Mouse (Mus musculus): ENCODE measurements around the gene C1qbp. TPM values are rescaled to one million over a fixed set of nuclear protein-coding genes. Genes with fewer than 3 reads are reported as not detected.

Gene C1qbp
- 231 and 266 TPM in 2 replicates for polyA plus RNA-seq (2015; fragmentation: Nextera tagmentation; extraction: Ambion mirVana)

GRCm38 (mm10) chr11:70982557-70983228, at the start of gene C1qbp:
TSS of gene C1qbp (minus strand) at chr11:70983026.
- WGBS, result under 1% methylated on average over 64 of the region's 64 CpGs
- peak; percentile 95 for ATAC-seq (replicated peaks; ENCODE audit: insufficient number of reproducible peaks, insufficient read depth, low FRiP score, low read depth)
- H3K27ac ChIP-seq, result peak within 1 kb of the TSS; percentile 78
- H3K9ac ChIP-seq, result peak within 1 kb of the TSS; percentile 98
- H3K4me2 ChIP-seq, result peak within 1 kb of the TSS; percentile 73
- H3K36me3 ChIP-seq, result peaks cover 67% of the 10 kb centered on the region
- H3K4me3 ChIP-seq, result peak within 1 kb of the TSS; percentile 100
- no peaks in the 10 kb centered on the region for H3K9me3 ChIP-seq (replicated peaks)
- no peaks in the 10 kb centered on the region for H3K27me3 ChIP-seq
- peaks cover 14% of the 10 kb centered on the region for H3K4me1 ChIP-seq (replicated peaks)

DNA sequence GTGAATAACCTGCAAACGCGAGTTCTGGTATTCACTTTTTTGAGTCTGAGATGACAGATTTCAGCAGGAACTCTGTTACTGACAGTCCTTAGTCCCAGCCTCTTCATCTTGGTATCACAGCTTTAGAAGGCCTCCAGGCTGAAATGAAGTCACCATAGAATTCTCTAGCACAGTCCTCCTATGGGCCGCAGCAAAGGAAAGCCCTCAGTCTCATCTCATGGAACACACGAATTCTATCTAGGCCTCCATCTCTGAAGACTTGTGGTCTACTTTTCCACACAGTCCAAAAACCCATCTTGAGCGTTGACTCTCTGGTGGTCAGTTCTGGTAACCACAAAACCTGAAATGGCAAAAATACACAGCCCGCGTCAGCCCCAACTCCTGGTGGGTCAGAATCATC, 49.2 kb upstream of the C1qbp start:
- Histone ChIP-seq H3K9ac (peak overlapping the region; percentile 53; the same call in 1 of the 2 replicates), H3K4me1 (replicated peaks) (peaks cover 5% of the 10 kb centered on the region; the same call in 1 of the 2 replicates), H3K27me3 (no peaks in the 10 kb centered on the region), H3K4me3 (peak overlapping the region; percentile 60), H3K27ac (no peak overlapping the region), H3K36me3 (peaks cover 10% of the 10 kb centered on the region), H3K9me3 (replicated peaks) (no peaks in the 10 kb centered on the region), H3K4me2 (peak overlapping the region; percentile 91)
- WGBS, result 63% methylated on average over 7 of the region's 7 CpGs
- ATAC-seq (replicated peaks; ENCODE audit: insufficient number of reproducible peaks, insufficient read depth, low FRiP score, low read depth), result no peak

- ATAC-seq (replicated peaks; ENCODE audit: insufficient number of reproducible peaks, insufficient read depth, low FRiP score, low read depth), result no peak
- 78% methylated on average over 3 of the region's 3 CpGs for WGBS
Observed at GRCm38 (mm10) chr11:71029403-71030118, 46.7 kb upstream of the C1qbp start.

GRCm38 (mm10) chr11:71028280-71028679, 45.5 kb upstream of the C1qbp start:
- Histone ChIP-seq H3K9me3 (replicated peaks) (no peaks in the 10 kb centered on the region), H3K4me1 (replicated peaks) (peaks cover 5% of the 10 kb centered on the region; the same call in 1 of the 2 replicates), H3K4me2 (no peak overlapping the region), H3K4me3 (no peak overlapping the region), H3K27me3 (no peaks in the 10 kb centered on the region), H3K36me3 (peaks cover 38% of the 10 kb centered on the region), H3K27ac (no peak overlapping the region), H3K9ac (no peak overlapping the region)
- ATAC-seq (replicated peaks; ENCODE audit: insufficient number of reproducible peaks, insufficient read depth, low FRiP score, low read depth), result no peak
- WGBS, result 73% methylated on average over 3 of the region's 3 CpGs

More at GRCm38 (mm10) chr11:71029403-71030118, 46.7 kb upstream of the C1qbp start:
- Histone ChIP-seq H3K36me3 (peaks cover 35% of the 10 kb centered on the region), H3K4me1 (replicated peaks) (peaks cover 5% of the 10 kb centered on the region; the same call in 1 of the 2 replicates), H3K4me3 (no peak overlapping the region), H3K27me3 (no peaks in the 10 kb centered on the region), H3K9me3 (replicated peaks) (no peaks in the 10 kb centered on the region), H3K9ac (no peak overlapping the region), H3K27ac (no peak overlapping the region), H3K4me2 (no peak overlapping the region)

DNA sequence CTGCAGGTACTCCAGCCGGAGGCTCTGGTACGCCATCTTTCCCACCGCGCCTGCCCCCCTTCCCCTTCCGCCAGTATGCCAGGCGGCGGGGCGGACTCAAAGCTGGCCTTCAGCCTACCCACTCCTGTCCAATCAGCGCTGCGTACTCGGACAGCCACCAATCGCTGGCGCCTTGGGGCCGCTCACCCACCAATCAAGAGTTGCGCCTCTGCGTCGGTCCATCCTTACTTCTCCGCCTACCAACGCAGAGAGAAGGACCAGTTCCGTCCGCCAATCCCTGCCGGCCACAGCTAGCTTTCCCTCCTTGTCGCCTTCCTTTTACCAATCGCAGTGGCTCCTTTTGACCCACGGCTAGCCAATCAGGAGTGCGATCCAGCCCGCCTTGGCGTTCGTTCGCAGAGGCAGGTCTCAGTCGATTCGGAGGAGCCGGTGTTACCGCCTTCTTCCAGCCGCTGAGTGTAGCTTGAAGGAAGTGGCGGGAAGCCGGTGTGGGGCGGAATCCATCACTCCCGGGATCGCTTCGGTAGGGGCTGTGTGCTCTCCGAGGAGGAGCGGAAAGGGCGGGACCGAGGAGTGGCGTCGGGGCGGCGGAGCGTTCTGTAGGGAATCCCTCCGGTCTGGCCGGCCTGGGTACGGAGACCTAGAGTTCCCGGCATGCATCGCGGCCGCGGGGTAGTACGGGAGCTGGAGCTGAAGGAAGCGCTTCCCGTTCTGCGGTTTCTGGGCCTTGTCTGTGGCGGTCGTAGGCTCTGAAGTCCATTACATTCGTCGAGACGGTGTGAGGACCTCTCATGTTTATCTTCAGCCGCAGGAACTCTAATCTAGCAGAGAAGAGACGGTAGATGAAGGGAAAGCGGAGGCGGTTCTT, 36.6 kb upstream of the C1qbp start, which contains the start of the genes Mis12 and Derl2:
Gene Mis12, plus strand, starts transcription at position 411 of the 868 bp plus-strand sequence.
Gene Derl2, minus strand, starts transcription at position 641 of the 868 bp plus-strand sequence.
- no peaks in the 10 kb centered on the region for H3K9me3 ChIP-seq (replicated peaks)
- under 1% methylated on average over 71 of the region's 71 CpGs for WGBS
- H3K4me1 ChIP-seq (replicated peaks), result peaks cover 29% of the 10 kb centered on the region
- peak within 1 kb of the TSS; percentile 75 for H3K4me2 ChIP-seq
- peak within 1 kb of the TSS; percentile 72 for H3K4me3 ChIP-seq
- H3K27ac ChIP-seq, result peak within 1 kb of the TSS; percentile 92
- H3K36me3 ChIP-seq, result peaks cover 1% of the 10 kb centered on the region; the same call in 1 of the 2 replicates
- no peaks in the 10 kb centered on the region for H3K27me3 ChIP-seq
- H3K9ac ChIP-seq, result peak within 1 kb of the TSS; percentile 76
- peak; percentile 100 for ATAC-seq (replicated peaks; ENCODE audit: insufficient number of reproducible peaks, insufficient read depth, low FRiP score, low read depth)

DNA sequence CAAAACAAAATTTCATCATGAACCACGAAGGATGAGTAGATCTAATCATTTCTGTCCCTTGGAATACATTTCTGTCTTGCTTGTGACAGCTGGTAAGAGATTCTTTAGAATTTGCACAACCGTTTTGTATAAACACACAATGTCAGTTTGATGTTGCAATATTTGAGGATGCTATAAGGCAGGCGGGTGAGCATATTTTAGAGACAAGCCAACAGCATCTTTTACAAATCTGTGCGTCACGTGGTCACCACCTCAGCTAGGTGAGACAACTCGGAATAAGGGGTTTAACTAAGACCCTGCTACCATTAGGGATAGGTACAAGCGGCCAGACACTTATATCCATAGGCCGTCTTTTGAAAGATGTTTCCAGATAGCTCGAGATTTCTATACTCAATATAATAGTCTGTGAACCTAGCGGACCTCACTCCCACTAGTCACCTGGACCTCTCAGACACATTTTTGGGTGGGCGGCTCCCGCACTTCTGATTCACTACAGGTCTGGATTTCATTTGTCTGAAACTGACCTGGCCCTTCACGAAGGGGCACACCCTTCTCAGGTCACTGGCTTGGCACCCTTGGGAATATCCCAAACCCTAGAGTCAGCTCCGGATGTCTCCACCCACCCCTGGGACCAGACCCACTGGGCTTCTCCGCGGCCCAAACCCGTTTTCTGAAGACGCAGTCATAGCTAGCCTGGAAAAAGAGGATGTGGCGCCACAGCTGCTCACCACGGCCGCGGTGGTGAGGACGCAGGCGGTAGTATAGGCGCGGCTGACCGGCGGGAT, 35.8 kb upstream of the C1qbp start:
- 4% methylated on average over 28 of the region's 28 CpGs for WGBS
- Histone ChIP-seq H3K4me2 (peak overlapping the region; percentile 75), H3K27me3 (no peaks in the 10 kb centered on the region)

DNA sequence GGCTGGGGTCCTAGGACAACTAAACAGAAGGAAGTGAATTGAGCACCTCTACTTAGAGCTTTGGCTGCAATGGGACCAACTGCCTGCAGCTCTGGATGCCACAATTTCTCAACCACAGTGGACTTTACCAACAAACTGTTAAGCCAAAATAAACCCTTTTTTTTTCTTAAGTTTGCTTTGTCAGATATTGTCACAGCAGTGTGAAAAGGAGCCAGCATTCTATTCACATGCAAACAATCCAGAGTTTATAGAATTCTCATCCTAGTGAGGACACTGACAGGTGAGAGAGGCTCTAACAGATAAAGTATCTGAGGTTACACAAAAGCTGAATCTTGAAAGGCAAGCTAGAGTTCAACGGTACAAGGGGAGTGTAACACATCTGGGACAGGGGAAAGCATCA, 34.2 kb upstream of the C1qbp start:
- H3K4me2 ChIP-seq, result no peak overlapping the region
- H3K9me3 ChIP-seq (replicated peaks), result no peaks in the 10 kb centered on the region
- H3K9ac ChIP-seq, result no peak overlapping the region
- H3K36me3 ChIP-seq, result peaks cover 9% of the 10 kb centered on the region
- 93% methylated on average over 1 of the region's 1 CpGs for WGBS
- H3K4me3 ChIP-seq, result no peak overlapping the region
- peaks cover 29% of the 10 kb centered on the region for H3K4me1 ChIP-seq (replicated peaks)
- H3K27ac ChIP-seq, result no peak overlapping the region
- no peaks in the 10 kb centered on the region for H3K27me3 ChIP-seq
- ATAC-seq (replicated peaks; ENCODE audit: insufficient number of reproducible peaks, insufficient read depth, low FRiP score, low read depth), result no peak

More for the DNA sequence above, 35.8 kb upstream of the C1qbp start:
- Histone ChIP-seq H3K4me3 (peak overlapping the region; percentile 72), H3K27ac (peak overlapping the region; percentile 74), H3K36me3 (no peaks in the 10 kb centered on the region), H3K4me1 (replicated peaks) (peaks cover 29% of the 10 kb centered on the region), H3K9me3 (replicated peaks) (no peaks in the 10 kb centered on the region), H3K9ac (peak overlapping the region; percentile 76)
- peak; percentile 8 for ATAC-seq (replicated peaks; ENCODE audit: insufficient number of reproducible peaks, insufficient read depth, low FRiP score, low read depth)

GRCm38 (mm10) chr11:71012743-71013142, 29.9 kb upstream of the C1qbp start:
- H3K4me1 ChIP-seq (replicated peaks), result peaks cover 9% of the 10 kb centered on the region
- no peaks in the 10 kb centered on the region for H3K27me3 ChIP-seq
- peaks cover 40% of the 10 kb centered on the region for H3K36me3 ChIP-seq

GRCm38 (mm10) chr11:71008321-71008720, 25.5 kb upstream of the C1qbp start:
- no peak for ATAC-seq (replicated peaks; ENCODE audit: insufficient number of reproducible peaks, insufficient read depth, low FRiP score, low read depth)
- Histone ChIP-seq H3K9ac (no peak overlapping the region), H3K4me1 (replicated peaks) (peaks cover 7% of the 10 kb centered on the region), H3K36me3 (peaks cover 40% of the 10 kb centered on the region), H3K27me3 (no peaks in the 10 kb centered on the region), H3K27ac (peak overlapping the region; percentile 39; the same call in 1 of the 2 replicates), H3K4me2 (no peak overlapping the region), H3K9me3 (replicated peaks) (no peaks in the 10 kb centered on the region), H3K4me3 (no peak overlapping the region)
- 76% methylated on average over 3 of the region's 3 CpGs for WGBS

More at GRCm38 (mm10) chr11:71012743-71013142, 29.9 kb upstream of the C1qbp start:
- WGBS, result 79% methylated on average over 7 of the region's 7 CpGs
- Histone ChIP-seq H3K9me3 (replicated peaks) (no peaks in the 10 kb centered on the region), H3K4me2 (no peak overlapping the region), H3K4me3 (no peak overlapping the region), H3K9ac (no peak overlapping the region), H3K27ac (no peak overlapping the region)
- no peak for ATAC-seq (replicated peaks; ENCODE audit: insufficient number of reproducible peaks, insufficient read depth, low FRiP score, low read depth)

- WGBS, result 74% methylated on average over 7 of the region's 7 CpGs
- ATAC-seq (replicated peaks; ENCODE audit: insufficient number of reproducible peaks, insufficient read depth, low FRiP score, low read depth), result no peak
Observed at GRCm38 (mm10) chr11:71007831-71008230, 25.0 kb upstream of the C1qbp start.

More at GRCm38 (mm10) chr11:71007831-71008230, 25.0 kb upstream of the C1qbp start:
- Histone ChIP-seq H3K4me1 (replicated peaks) (peaks cover 12% of the 10 kb centered on the region), H3K9me3 (replicated peaks) (no peaks in the 10 kb centered on the region), H3K4me3 (no peak overlapping the region), H3K9ac (no peak overlapping the region), H3K4me2 (no peak overlapping the region), H3K36me3 (peaks cover 39% of the 10 kb centered on the region), H3K27me3 (no peaks in the 10 kb centered on the region), H3K27ac (peak overlapping the region; percentile 39; the same call in 1 of the 2 replicates)

Measured in heart, embryonic 15.5 days (tissue).